Mouse (Mus musculus): ENCODE data around the gene Spaca9. TPM values are rescaled to one million over a fixed set of nuclear protein-coding genes. Genes with fewer than 3 reads are reported as not detected.

The Spaca9 gene
- polyA plus RNA-seq, 1 experiment from 2014 or later, result 1.0 TPM

GRCm38 (mm10) chr2:28706787-28707186, 7.3 kb upstream of the Spaca9 start:
- Histone ChIP-seq H3K27ac (replicated peaks) (no peak overlapping the region), H3K4me1 (peaks cover 2% of the 10 kb centered on the region), H3K4me3 (no peak overlapping the region), H3K9me3 (no peaks in the 10 kb centered on the region), H3K4me2 (replicated peaks) (no peak overlapping the region), H3K27me3 (peaks cover 8% of the 10 kb centered on the region; the same call in 1 of the 2 replicates), H3K36me3 (no peaks in the 10 kb centered on the region), H3K9ac (replicated peaks) (no peak overlapping the region)
- 72% methylated on average over 6 of the region's 6 CpGs for WGBS
- no peak for ATAC-seq (ENCODE audit: low FRiP score, low read depth)

GRCm38 (mm10) chr2:28706106-28706636, 6.6 kb upstream of the Spaca9 start:
- Histone ChIP-seq H3K27ac (replicated peaks) (no peak overlapping the region), H3K9me3 (no peaks in the 10 kb centered on the region), H3K9ac (replicated peaks) (no peak overlapping the region), H3K36me3 (no peaks in the 10 kb centered on the region), H3K27me3 (peaks cover 11% of the 10 kb centered on the region), H3K4me3 (no peak overlapping the region), H3K4me1 (peaks cover 2% of the 10 kb centered on the region), H3K4me2 (replicated peaks) (no peak overlapping the region)
- 79% methylated on average over 8 of the region's 8 CpGs for WGBS
- no peak for ATAC-seq (ENCODE audit: low FRiP score, low read depth)

DNA sequence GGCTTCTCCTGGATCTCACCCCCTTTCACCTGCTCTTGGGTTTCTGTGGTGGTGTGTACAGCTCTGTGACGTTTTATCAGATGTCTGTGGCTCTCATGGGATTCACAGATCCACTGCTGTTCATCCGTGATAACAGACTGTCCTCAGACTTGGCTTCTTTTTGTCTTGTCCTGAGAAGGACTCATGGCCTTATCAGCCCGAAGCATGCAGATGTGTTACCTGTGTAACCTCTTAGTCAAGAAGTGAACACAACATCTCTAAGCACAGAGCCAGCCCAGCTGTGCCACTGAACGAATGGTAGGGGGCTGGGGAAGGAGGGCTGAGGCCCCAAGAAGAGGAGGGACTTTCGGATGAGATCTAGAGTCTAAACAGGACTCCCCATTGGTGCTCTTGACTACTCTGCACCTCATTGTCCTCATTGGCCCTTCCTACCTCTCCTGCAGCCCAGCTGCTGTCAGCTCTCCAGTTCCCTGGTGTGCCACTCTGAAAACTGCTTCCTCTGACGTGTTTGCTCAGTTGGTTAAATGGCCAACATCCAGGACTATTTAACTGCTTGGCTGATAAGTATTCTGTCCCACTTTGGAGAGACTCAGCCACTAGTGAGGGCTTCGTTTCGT, 2.2 kb upstream of the Spaca9 start:
- no peak for ATAC-seq (ENCODE audit: low FRiP score, low read depth)

GRCm38 (mm10) chr2:28698566-28698965, 961 bp downstream of the Spaca9 start:
- Histone ChIP-seq H3K4me3 (no peak overlapping the region), H3K4me2 (replicated peaks) (peak overlapping the region; percentile 5; the same call in 1 of the 2 replicates), H3K4me1 (peaks cover 9% of the 10 kb centered on the region), H3K9ac (replicated peaks) (no peak overlapping the region), H3K27me3 (peaks cover 35% of the 10 kb centered on the region), H3K9me3 (no peaks in the 10 kb centered on the region), H3K27ac (replicated peaks) (0 out of 2 replicates have a peak overlapping the region, but pooled peaks have one; percentile 15), H3K36me3 (no peaks in the 10 kb centered on the region)
- ATAC-seq (ENCODE audit: low FRiP score, low read depth), result no peak
- WGBS, result 65% methylated on average over 5 of the region's 5 CpGs

More for the DNA sequence above, 2.2 kb upstream of the Spaca9 start:
- H3K27me3 ChIP-seq, result peaks cover 35% of the 10 kb centered on the region
- no peak overlapping the region for H3K27ac ChIP-seq (replicated peaks)
- no peak overlapping the region for H3K4me2 ChIP-seq (replicated peaks)
- H3K4me3 ChIP-seq, result no peak overlapping the region
- H3K36me3 ChIP-seq, result no peaks in the 10 kb centered on the region
- 74% methylated on average over 8 of the region's 8 CpGs for WGBS
- H3K9ac ChIP-seq (replicated peaks), result no peak overlapping the region
- H3K9me3 ChIP-seq, result no peaks in the 10 kb centered on the region
- peaks cover 9% of the 10 kb centered on the region for H3K4me1 ChIP-seq

- Histone ChIP-seq H3K4me3 (no peak overlapping the region), H3K4me1 (no peaks in the 10 kb centered on the region), H3K9ac (replicated peaks) (no peak overlapping the region), H3K27ac (replicated peaks) (no peak overlapping the region), H3K36me3 (peaks cover 4% of the 10 kb centered on the region; the same call in 1 of the 2 replicates), H3K27me3 (no peaks in the 10 kb centered on the region), H3K9me3 (no peaks in the 10 kb centered on the region), H3K4me2 (replicated peaks) (no peak overlapping the region)
- no peak for ATAC-seq (ENCODE audit: low FRiP score, low read depth)
- WGBS, result 72% methylated on average over 9 of the region's 9 CpGs
Measured at GRCm38 (mm10) chr2:28692692-28693091, 6.8 kb downstream of the Spaca9 start.

DNA sequence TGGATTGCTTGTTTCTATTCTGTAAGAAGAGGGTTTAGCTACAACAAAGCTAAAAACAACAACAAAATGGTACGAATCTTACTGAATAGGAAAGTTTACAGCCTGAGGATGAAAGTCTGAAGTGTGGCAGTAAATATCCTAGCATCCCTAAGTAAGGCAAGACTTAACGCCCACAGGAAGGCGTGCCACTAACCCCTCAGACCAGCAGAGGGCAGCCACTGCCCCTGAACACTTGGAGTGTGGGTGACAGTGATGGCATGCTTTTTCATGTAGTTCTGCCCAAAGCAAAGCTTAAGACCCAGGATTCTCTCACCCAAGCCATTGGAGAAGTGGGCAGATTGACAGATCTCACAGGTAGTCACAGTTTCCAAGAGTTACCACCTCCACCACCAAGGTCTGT, 11.1 kb downstream of the Spaca9 start:
- Histone ChIP-seq H3K9me3 (no peaks in the 10 kb centered on the region), H3K4me1 (no peaks in the 10 kb centered on the region), H3K27me3 (no peaks in the 10 kb centered on the region), H3K27ac (replicated peaks) (no peak overlapping the region), H3K36me3 (peaks cover 46% of the 10 kb centered on the region), H3K4me2 (replicated peaks) (no peak overlapping the region), H3K9ac (replicated peaks) (no peak overlapping the region), H3K4me3 (no peak overlapping the region)
- ATAC-seq (ENCODE audit: low FRiP score, low read depth), result no peak
- 59% methylated on average over 3 of the region's 3 CpGs for WGBS

GRCm38 (mm10) chr2:28685895-28686294, 13.6 kb downstream of the Spaca9 start:
- no peak for ATAC-seq (ENCODE audit: low FRiP score, low read depth)

GRCm38 (mm10) chr2:28681718-28682117, 17.8 kb downstream of the Spaca9 start:
- H3K27ac ChIP-seq (replicated peaks), result no peak overlapping the region
- no peaks in the 10 kb centered on the region for H3K27me3 ChIP-seq
- H3K36me3 ChIP-seq, result peaks cover 95% of the 10 kb centered on the region
- no peak overlapping the region for H3K9ac ChIP-seq (replicated peaks)
- H3K4me2 ChIP-seq (replicated peaks), result no peak overlapping the region
- H3K4me3 ChIP-seq, result no peak overlapping the region
- 93% methylated on average over 4 of the region's 4 CpGs for WGBS
- H3K9me3 ChIP-seq, result no peaks in the 10 kb centered on the region
- no peaks in the 10 kb centered on the region for H3K4me1 ChIP-seq
- ATAC-seq (ENCODE audit: low FRiP score, low read depth), result no peak

More at GRCm38 (mm10) chr2:28685895-28686294, 13.6 kb downstream of the Spaca9 start:
- Histone ChIP-seq H3K9ac (replicated peaks) (no peak overlapping the region), H3K4me3 (no peak overlapping the region), H3K27ac (replicated peaks) (no peak overlapping the region), H3K36me3 (peaks cover 71% of the 10 kb centered on the region), H3K27me3 (no peaks in the 10 kb centered on the region), H3K4me1 (no peaks in the 10 kb centered on the region), H3K9me3 (no peaks in the 10 kb centered on the region), H3K4me2 (replicated peaks) (no peak overlapping the region)
- WGBS, result 86% methylated on average over 7 of the region's 7 CpGs

DNA sequence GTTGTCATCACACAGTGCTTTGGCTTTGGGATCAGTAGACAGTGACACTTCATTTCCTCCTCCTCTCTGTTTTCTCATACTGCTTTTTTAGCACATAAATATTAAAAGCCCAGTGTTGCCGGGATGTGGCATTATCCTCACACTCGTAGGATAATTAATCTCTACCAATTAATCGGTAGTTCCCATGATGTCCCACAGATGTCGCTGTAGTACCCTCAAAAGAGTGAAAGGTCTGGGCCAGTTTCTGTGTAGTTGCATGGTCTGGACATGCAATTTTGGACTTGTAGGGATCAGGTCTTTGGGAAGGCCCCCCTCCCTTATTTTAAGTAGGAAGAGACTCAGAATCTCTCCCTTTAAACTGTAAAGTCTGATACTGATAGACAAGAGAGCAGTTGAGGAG, 18.8 kb downstream of the Spaca9 start:
- Histone ChIP-seq H3K27me3 (no peaks in the 10 kb centered on the region), H3K4me2 (replicated peaks) (no peak overlapping the region), H3K4me3 (no peak overlapping the region), H3K9me3 (no peaks in the 10 kb centered on the region), H3K4me1 (no peaks in the 10 kb centered on the region), H3K36me3 (peaks cover 94% of the 10 kb centered on the region), H3K27ac (replicated peaks) (no peak overlapping the region), H3K9ac (replicated peaks) (no peak overlapping the region)
- WGBS, result 34% methylated on average over 4 of the region's 4 CpGs
- no peak for ATAC-seq (ENCODE audit: low FRiP score, low read depth)

DNA sequence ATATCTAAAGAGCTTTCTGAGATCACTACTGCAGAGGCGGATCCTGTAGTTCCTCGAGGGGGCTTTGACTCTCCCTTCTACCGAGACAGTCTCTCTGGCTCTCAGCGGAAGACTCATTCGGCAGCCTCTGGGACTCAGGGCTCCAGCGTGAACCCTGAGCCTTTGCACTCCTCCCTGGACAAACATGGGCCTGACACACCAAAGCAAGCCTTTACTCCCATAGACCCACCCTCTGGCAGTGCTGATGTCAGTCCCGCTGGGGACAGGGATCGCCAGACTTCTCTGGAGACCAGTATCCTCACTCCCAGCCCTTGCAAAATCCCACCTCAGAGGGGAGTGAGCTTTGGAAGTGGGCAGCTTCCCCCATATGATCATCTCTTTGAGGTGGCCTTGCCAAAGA, 23.5 kb downstream of the Spaca9 start:
- Histone ChIP-seq H3K4me3 (no peak overlapping the region), H3K27me3 (no peaks in the 10 kb centered on the region), H3K4me2 (replicated peaks) (no peak overlapping the region), H3K9ac (replicated peaks) (no peak overlapping the region), H3K27ac (replicated peaks) (no peak overlapping the region), H3K36me3 (peaks cover 89% of the 10 kb centered on the region), H3K4me1 (no peaks in the 10 kb centered on the region), H3K9me3 (no peaks in the 10 kb centered on the region)
- 92% methylated on average over 8 of the region's 8 CpGs for WGBS
- no peak for ATAC-seq (ENCODE audit: low FRiP score, low read depth)

DNA sequence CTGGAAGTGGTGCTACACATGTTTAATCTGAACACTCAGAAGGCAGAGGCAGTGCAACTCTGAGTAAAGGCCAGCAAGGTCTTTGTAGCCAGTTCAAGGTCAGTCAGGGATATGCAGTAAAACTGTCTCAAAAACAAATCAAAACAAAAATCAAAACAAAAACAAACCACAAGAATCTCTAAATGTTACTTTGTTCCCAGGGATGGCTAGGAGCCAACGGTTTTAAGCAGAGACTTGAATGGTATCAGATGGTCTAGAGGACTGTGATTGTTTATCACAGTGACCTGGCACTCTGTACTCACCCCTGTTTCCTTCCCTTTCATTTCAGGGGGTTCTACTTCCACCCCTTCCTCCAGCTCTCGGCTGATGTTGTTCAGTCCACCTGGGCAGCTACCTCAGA, 28.1 kb downstream of the Spaca9 start:
- Histone ChIP-seq H3K4me3 (no peak overlapping the region), H3K4me1 (no peaks in the 10 kb centered on the region), H3K9me3 (no peaks in the 10 kb centered on the region), H3K27me3 (no peaks in the 10 kb centered on the region), H3K27ac (replicated peaks) (no peak overlapping the region), H3K4me2 (replicated peaks) (no peak overlapping the region), H3K36me3 (peaks cover 94% of the 10 kb centered on the region), H3K9ac (replicated peaks) (no peak overlapping the region)
- 91% methylated on average over 2 of the region's 2 CpGs for WGBS
- no peak for ATAC-seq (ENCODE audit: low FRiP score, low read depth)

DNA sequence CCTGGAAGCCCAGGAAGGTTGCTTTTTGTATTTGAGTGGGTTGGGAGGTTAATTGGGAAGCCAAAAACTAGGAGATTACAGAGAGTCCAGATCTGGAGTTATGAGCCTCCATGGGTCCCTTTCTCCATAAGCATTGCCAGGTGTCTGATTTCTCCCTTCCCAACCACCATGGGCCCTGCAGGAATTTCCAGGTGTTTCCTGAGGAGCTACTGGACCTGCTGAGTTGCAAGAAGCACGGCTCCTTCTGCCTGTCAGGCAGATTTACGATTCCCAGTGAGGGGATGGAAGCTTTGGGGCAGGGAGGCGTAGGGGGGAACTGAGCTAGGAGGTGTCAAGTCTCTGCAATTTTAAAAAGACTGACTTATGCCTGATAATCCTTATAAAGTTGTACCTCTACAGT, 33.7 kb downstream of the Spaca9 start:
- no peaks in the 10 kb centered on the region for H3K9me3 ChIP-seq
- H3K9ac ChIP-seq (replicated peaks), result no peak overlapping the region
- ATAC-seq (ENCODE audit: low FRiP score, low read depth), result no peak
- H3K27ac ChIP-seq (replicated peaks), result no peak overlapping the region
- WGBS, result 89% methylated on average over 3 of the region's 3 CpGs
- H3K4me1 ChIP-seq, result no peaks in the 10 kb centered on the region
- no peak overlapping the region for H3K4me2 ChIP-seq (replicated peaks)
- no peaks in the 10 kb centered on the region for H3K27me3 ChIP-seq
- no peak overlapping the region for H3K4me3 ChIP-seq
- peaks cover 93% of the 10 kb centered on the region for H3K36me3 ChIP-seq

GRCm38 (mm10) chr2:28662891-28663290, 36.6 kb downstream of the Spaca9 start:
- Histone ChIP-seq H3K27me3 (no peaks in the 10 kb centered on the region), H3K27ac (replicated peaks) (no peak overlapping the region), H3K9ac (replicated peaks) (no peak overlapping the region), H3K4me3 (no peak overlapping the region), H3K4me2 (replicated peaks) (no peak overlapping the region), H3K9me3 (no peaks in the 10 kb centered on the region), H3K36me3 (peaks cover 92% of the 10 kb centered on the region), H3K4me1 (no peaks in the 10 kb centered on the region)
- 91% methylated on average over 3 of the region's 3 CpGs for WGBS
- no peak for ATAC-seq (ENCODE audit: low FRiP score, low read depth)
